Mouse (Mus musculus) cerebellum, adult 2 months (tissue): ENCODE data around the gene Stoml2. TPM values are rescaled to one million over a fixed set of nuclear protein-coding genes. Genes with fewer than 3 reads are reported as not detected.
A peak's percentile ranks its signal among the peaks of the same experiment; 100 is the strongest.

Source experiments
- DNase-seq, 2 experiments: peaks; one replicate each; pipeline ENCODE4 v3.0.0; 2021
- H3K27ac ChIP-seq: fragments of 200-500 bp; 2 replicates; pipeline ENCODE4 v1.5.1; 2012; ENCODE audit warnings: low read length, control low read depth, inconsistent platforms; ENCODE audit not compliant: insufficient read depth
- H3K27me3 ChIP-seq: fragments of 200-500 bp; 2 replicates; pipeline ENCODE4 v1.6.1; 2012; ENCODE audit warnings: inconsistent platforms, mild to moderate bottlenecking, low read length, moderate library complexity; ENCODE audit not compliant: control insufficient read depth, insufficient read depth
- H3K4me1 ChIP-seq: fragments of 200-500 bp; 2 replicates; pipeline ENCODE4 v1.6.1; 2011; ENCODE audit warnings: low read length; ENCODE audit not compliant: control insufficient read depth, insufficient read depth
- H3K4me3 ChIP-seq: fragments of 200-500 bp; replicated peaks from 2 replicates; pipeline ENCODE3; 2011; ENCODE audit warnings: mild to moderate bottlenecking, low read depth, low read length, control low read depth; ENCODE audit not compliant: insufficient read depth
- CTCF ChIP-seq: fragments of 200-500 bp; IDR thresholded peaks from 2 replicates; pipeline ENCODE4 v1.5.1; 2011; ENCODE audit warnings: low read depth, mild to moderate bottlenecking, control low read depth, low read length, moderate library complexity, borderline replicate concordance; ENCODE audit not compliant: insufficient read depth
- POLR2A ChIP-seq: fragments of 200-500 bp; IDR thresholded peaks from 2 replicates; pipeline ENCODE4 v1.6.1; 2011; ENCODE audit warnings: low read length, control low read depth, borderline replicate concordance; ENCODE audit not compliant: insufficient read depth
- WGBS: fragments of 180-500 bp; shearing (Covaris S2); methylation state at CpG from one replicate; pipeline ENCODE4 v1.1.7; 2018; 5-methylcytosine and 5-hydroxymethylcytosine counted together
- polyA plus RNA-seq: library from polyadenylated mRNA; depleted of rRNA; stranded (reverse); fragments of >200 nt; gene quantifications from 2 replicates; pipeline ENCODE4 v1.2.3, GENCODE M21; 2012

The Stoml2 gene
- polyA plus RNA-seq, 1 experiment = 138 TPM

DNA sequence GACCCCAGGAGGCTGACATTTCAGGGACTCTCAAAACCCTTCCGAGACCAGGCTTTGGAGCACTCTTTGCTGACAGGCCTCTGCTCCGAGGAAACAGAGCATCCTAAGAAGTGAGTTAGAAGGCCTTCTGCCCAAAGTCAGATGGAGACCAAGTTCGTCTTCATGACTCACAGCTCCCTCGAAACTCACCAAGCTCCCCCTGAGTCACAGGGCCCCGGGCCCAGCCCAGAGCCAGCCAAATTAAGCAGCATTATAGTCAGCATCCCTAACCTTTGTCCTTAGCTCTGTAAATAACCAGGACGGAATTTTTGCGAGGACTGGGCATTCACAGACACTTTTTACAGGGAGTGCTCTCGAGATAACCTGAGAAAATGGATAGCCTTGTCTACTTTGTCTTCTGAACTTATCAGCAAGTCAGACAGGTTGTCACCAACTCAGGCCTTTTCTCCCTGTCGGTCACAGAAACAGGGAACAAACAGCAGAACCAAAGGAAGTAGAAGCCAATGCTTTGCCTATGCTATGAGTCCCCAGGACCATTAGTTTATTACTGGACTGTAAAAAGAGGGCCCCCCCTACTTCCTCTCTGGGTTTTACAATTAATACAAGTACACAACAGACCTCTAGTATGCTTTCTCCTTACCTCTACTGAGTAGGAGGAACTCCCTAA lies 9.5 kb upstream of the Stoml2 start:
- Histone ChIP-seq H3K27ac (no peak overlapping the region), H3K4me3 (no peak overlapping the region), H3K27me3 (no peaks in the 10 kb centered on the region), H3K4me1 (peaks cover 10% of the 10 kb centered on the region)
- WGBS = 66% methylated on average over 9 of the region's 9 CpGs
- DNase-seq = peak; percentile 13 to 16
- TF ChIP-seq CTCF = no peak
- TF ChIP-seq POLR2A = no peak

DNA sequence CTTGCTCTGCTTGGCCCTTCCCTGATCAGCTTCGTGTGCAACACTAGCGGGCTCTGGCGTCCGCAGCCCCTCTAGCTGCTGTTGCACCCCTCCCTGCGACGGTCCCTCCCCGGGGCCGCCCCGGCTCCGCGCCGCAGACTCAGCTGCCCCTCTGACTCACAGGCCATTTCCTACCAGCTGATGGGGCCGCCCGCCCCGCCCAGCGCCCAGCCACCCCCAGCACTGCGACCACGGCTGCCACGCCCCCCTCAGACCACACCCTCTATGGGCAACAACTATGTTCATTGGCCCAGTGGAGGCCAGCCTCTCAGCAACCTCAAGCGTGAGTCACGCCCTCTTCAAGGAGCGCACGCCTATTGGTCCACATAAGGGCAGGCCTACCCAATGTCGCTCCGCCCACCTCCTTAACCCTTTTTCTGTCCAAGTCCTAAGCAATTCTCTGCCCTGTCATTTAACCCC lies 8.6 kb upstream of the Stoml2 start:
- DNase-seq = peak; percentile 91 to 96
- Histone ChIP-seq H3K4me3 (peak overlapping the region; percentile 76), H3K27me3 (no peaks in the 10 kb centered on the region), H3K27ac (no peak overlapping the region), H3K4me1 (peaks cover 10% of the 10 kb centered on the region)
- TF ChIP-seq CTCF = no peak
- 0 out of 2 replicates have a peak, but pooled peaks have one; percentile 29 for TF ChIP-seq POLR2A
- WGBS = under 1% methylated on average over 22 of the region's 25 CpGs

DNA sequence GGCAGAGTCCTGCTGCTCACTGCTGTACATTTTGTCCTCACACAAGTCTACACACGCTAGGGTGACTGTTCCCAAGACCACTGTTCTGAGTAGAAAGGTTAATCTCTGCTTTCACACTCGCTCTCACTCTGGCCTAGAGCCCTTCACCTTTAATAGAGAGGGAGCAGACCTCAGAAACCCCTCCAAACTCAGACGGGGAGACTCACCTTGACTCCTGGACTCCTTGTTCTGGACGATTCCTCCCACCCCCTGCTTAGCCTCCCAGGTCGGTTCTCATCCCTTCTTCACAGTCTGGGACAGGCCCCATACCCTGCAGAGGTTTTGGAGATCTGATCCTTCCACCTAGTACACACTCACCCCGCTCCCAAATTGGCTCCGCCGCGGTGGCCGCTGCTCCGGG lies 8.1 kb upstream of the Stoml2 start:
- Histone ChIP-seq H3K27ac (no peak overlapping the region; the same call in 1 of the 2 replicates), H3K4me1 (peaks cover 7% of the 10 kb centered on the region), H3K27me3 (no peaks in the 10 kb centered on the region), H3K4me3 (peak overlapping the region; percentile 76)
- TF ChIP-seq POLR2A (no peak), CTCF (no peak)
- no peak for DNase-seq
- under 1% methylated on average over 11 of the region's 11 CpGs for WGBS

DNA sequence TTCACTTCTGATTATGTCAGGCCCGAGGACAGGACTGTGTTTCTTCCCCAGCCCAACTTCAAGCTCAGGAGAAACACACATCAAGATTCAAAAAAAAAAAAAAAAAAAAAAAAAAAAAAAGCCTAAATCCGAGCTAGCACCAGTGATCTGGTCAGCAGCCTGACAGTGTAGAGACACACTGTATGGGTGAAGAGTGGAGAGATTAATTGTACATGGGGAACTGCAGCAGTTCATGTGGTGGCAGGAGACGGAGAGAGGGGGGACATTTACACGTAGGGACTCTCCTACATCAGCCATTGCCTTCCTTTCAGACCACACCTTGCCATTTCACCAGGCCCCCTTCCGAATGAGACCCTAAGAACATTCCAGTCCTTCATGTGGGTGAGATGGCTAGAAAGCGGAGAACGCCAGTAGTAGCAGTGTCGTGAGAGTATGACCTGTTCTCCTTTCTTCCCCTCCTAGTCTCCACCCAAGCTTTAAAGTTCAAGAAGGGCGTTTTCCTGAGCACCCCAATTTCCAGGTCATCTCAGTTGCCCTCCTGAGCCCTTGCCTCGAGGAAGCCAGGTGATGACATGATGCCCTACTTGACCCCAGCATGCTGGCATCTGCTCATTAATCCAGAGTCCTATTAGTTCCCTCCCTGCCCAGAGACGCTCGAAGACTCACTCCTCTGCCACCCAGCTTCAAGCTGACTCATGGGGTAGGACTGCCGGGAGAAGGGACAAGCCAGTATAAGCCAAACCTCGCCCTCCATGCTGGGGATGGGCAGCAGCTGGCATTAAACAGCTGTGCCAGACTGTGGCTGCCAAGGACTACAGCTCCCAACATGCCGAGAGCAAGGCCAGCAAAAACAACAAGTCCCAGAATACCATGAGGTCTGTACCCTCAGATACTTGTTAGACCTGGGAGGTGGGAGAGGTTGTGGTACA lies 7.3 kb upstream of the Stoml2 start:
- DNase-seq = peak; percentile 29 to 35
- H3K27me3 ChIP-seq = no peaks in the 10 kb centered on the region
- peaks cover 7% of the 10 kb centered on the region for H3K4me1 ChIP-seq
- no peak overlapping the region; the same call in 1 of the 2 replicates for H3K27ac ChIP-seq
- H3K4me3 ChIP-seq = peak overlapping the region; percentile 76
- WGBS = 37% methylated on average over 15 of the region's 15 CpGs
- TF ChIP-seq POLR2A = no peak
- TF ChIP-seq CTCF = no peak

DNA sequence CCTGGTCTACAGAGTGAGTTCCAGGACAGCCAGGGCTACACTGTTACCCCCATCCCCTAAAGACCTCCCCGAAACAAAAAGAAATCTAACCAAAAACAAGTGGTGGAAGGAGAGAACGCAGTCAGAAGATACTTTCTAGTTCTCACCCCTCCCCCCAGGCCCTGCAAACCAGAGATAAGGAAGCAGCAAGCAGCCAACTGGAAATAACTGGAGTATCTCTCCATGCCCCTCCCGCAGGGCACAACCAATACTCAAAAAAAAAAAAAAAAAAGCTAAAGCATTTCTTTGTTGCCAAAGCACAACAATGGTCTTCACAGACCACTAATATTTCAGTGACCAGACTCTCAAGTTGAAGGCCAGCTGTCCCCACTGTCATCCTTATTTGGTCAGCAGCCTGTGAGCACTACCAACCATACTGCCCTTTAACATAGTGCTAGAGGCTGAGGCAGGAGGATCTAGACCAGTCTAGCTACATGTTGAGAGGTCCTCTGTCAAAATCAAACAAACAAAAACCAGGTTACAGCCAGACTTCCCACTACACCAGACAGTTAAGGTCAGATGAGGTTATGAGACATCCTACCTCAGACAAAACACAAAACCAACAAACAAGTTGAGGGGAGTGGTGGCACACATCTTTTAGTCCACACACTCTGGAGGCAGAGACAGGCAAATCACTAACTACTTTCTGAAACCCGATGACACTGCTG lies 6.5 kb upstream of the Stoml2 start:
- no peak overlapping the region for H3K27ac ChIP-seq
- H3K4me3 ChIP-seq = no peak overlapping the region
- H3K4me1 ChIP-seq = peaks cover 7% of the 10 kb centered on the region
- TF ChIP-seq CTCF = no peak
- no peak for TF ChIP-seq POLR2A
- DNase-seq = peak in 1 of 2 experiments; percentile 2
- WGBS = 78% methylated on average over 4 of the region's 4 CpGs
- H3K27me3 ChIP-seq = no peaks in the 10 kb centered on the region

DNA sequence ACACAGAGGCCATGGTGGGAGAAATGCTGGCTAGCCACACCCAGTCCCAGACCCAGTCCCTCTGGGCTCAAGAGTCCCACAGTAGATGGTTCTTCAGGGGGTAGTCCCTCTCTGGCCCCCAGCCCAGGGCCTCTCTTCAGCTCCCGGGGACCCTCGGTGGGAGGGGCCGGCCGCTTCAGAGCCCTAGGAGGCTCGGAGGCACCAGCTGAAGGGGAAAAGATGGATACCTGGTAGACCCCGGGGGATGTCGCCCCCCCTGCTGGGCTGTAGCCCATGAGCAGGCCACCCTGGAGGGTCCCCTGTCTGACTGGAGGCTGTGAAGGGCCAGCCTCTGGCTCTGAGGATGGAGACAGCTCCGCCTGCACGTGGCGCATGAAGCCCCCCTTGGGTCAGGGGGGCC lies 4.8 kb upstream of the Stoml2 start:
- Histone ChIP-seq H3K4me3 (no peak overlapping the region), H3K27ac (no peak overlapping the region), H3K27me3 (no peaks in the 10 kb centered on the region), H3K4me1 (peaks cover 11% of the 10 kb centered on the region)
- 75% methylated on average over 10 of the region's 10 CpGs for WGBS
- peak in 1 of 2 experiments; percentile 14 for DNase-seq
- TF ChIP-seq CTCF (no peak), POLR2A (no peak)

DNA sequence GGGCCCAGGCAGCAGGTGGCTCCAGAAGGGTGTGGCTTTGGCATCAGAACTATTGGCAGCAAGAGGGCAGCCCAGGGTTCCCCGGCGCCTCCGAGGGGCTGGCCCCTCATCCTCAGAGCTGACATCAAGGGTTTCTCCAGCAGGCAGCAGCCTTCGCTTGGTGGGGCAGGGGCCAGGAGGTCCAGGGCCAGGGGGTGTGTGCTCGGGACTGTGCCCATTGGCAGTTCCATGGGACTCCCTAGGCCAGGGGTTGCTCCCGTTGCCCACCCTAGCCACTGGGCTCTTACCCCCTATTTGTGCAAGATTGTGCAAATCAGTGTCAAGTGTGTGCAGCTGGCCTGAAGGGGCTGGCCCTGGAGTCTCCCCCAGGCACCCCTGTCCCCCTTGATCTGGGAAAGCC lies 4.3 kb upstream of the Stoml2 start:
- TF ChIP-seq CTCF = no peak
- TF ChIP-seq POLR2A = no peak
- Histone ChIP-seq H3K4me3 (no peak overlapping the region), H3K27ac (no peak overlapping the region), H3K4me1 (peaks cover 11% of the 10 kb centered on the region), H3K27me3 (no peaks in the 10 kb centered on the region)
- WGBS = 44% methylated on average over 6 of the region's 6 CpGs
- peak in 1 of 2 experiments; percentile 12 for DNase-seq
